Mouse (Mus musculus): Measurements from ENCODE around the gene Slc15a5. TPM values are rescaled to one million over a fixed set of nuclear protein-coding genes. Genes with fewer than 3 reads are reported as not detected.

Slc15a5 gene
- total RNA-seq, 2 experiments from 2014 or later, result not detected

GRCm38 (mm10) chr6:137976021-137976420 is 103.7 kb downstream of the Slc15a5 start:
- intact Hi-C loops (cut with DNase I), result no loop called here
- no peak for DNase-seq

- intact Hi-C loops (cut with DNase I), result no loop called here
- DNase-seq, result no peak
Measured at GRCm38 (mm10) chr6:137963703-137964102, 116.0 kb downstream of the Slc15a5 start.

- intact Hi-C loops (cut with DNase I), result no loop called here
- no peak for DNase-seq
Measured at GRCm38 (mm10) chr6:137962836-137963235, 116.9 kb downstream of the Slc15a5 start.

GRCm38 (mm10) chr6:137960023-137960778 is 119.5 kb downstream of the Slc15a5 start:
- intact Hi-C loops (cut with DNase I), result no loop called here
- DNase-seq, result no peak

DNA sequence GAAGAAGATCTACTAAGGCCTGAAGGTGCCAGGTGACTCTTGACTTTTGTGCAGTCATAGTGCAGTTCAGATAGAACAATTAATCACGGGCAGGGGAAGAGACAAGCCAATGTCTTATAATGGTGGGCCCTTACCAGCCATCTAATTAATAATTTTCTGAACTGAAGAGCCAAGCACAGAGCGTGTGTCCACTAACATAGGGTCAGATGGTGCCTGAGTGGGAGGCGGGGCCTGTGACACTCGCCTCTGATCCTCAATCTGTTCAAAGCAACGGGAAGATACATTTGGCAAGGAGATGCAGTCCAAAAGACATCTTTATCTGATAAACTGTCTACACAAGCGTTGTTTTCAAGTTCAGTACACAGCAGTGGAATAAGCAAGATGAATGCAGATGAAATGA is 122.1 kb downstream of the Slc15a5 start:
- no peak for DNase-seq
- intact Hi-C loops (cut with DNase I), result no loop called here

- intact Hi-C loops (cut with DNase I), result no loop called here
- DNase-seq, result peak; percentile 13
Measured at GRCm38 (mm10) chr6:137956783-137957429, 122.8 kb downstream of the Slc15a5 start.

- no peak for DNase-seq
- intact Hi-C loops (cut with DNase I), result no loop called here
Measured at GRCm38 (mm10) chr6:137946520-137946919, 133.2 kb downstream of the Slc15a5 start.

GRCm38 (mm10) chr6:137940374-137941218 is 139.1 kb downstream of the Slc15a5 start:
- intact Hi-C loops (cut with DNase I), result no loop called here
- no peak for DNase-seq

GRCm38 (mm10) chr6:137937541-137937940 is 142.2 kb downstream of the Slc15a5 start:
- intact Hi-C loops (cut with DNase I), result no loop called here
- DNase-seq, result no peak

DNA sequence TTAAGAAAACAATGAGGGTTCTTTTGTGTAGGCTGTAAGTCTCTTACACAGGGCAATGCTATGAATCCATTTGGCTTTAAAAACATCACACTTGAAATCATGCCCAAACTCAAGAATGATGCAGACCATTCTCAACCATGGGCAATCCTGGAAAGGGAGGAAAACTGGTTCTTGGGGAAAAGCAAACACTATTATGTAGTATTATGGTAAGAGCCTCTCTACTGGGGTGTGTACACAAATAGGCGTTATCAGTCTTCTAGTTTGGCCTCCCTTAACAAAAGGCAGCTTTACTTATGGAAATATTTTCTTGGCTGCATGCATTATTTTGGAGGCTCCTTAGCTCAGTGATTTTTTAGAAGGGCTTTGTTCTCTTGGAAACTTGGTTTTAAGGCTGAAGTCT is 143.4 kb downstream of the Slc15a5 start:
- intact Hi-C loops (cut with DNase I), result no loop called here
- DNase-seq, result no peak

GRCm38 (mm10) chr6:137935857-137936256 is 143.9 kb downstream of the Slc15a5 start:
- no peak for DNase-seq
- intact Hi-C loops (cut with DNase I), result no loop called here

GRCm38 (mm10) chr6:137935341-137935740 is 144.4 kb downstream of the Slc15a5 start:
- DNase-seq, result peak; percentile 29
- intact Hi-C loops (cut with DNase I), result no loop called here

- DNase-seq, result no peak
- intact Hi-C loops (cut with DNase I), result no loop called here
Measured at GRCm38 (mm10) chr6:137934545-137935298, 145.0 kb downstream of the Slc15a5 start.

Other genes starting within 250 kb of the Slc15a5 start
- gene Mgst1, start 60.4 kb upstream of the Slc15a5 start, total RNA-seq (2021), result 10 to 100 TPM; 16.4 to 16.7 TPM

Measured in left cerebral cortex, postnatal 4 days (tissue).